Mouse (Mus musculus) testis, adult 2 months (tissue): ENCODE measurements around the gene Ralgds.

ENCODE experiments used
- CTCF ChIP-seq: fragments of 200-500 bp; IDR thresholded peaks from 2 replicates; pipeline ENCODE4 v1.5.1; 2012; ENCODE audit warnings: low read depth, mild to moderate bottlenecking, inconsistent platforms, low read length, moderate library complexity; ENCODE audit not compliant: control insufficient read depth, insufficient read depth, insufficient replicate concordance
- POLR2A ChIP-seq: fragments of 200-500 bp; IDR thresholded peaks from 2 replicates; pipeline ENCODE4 v1.6.1; 2012; ENCODE audit warnings: low read depth, mild to moderate bottlenecking, inconsistent platforms, low read length, moderate library complexity; ENCODE audit not compliant: control insufficient read depth

- TF ChIP-seq CTCF, result no peak
- no peak for TF ChIP-seq POLR2A
Observed at GRCm38 (mm10) chr2:28549157-28549556, 36.2 kb downstream of the Ralgds start.
